8 mouse cellular contexts compared by ENCODE assay signal in genomic region chr16:11012571-11013463, GRCm38 (mm10). TPM values are rescaled to one million over a fixed set of nuclear protein-coding genes. Genes with fewer than 3 reads are reported as not detected.
DNase-seq lines count a peak whose midpoint lies in the region; ATAC-seq and TF ChIP-seq lines count a peak whose summit lies in the region.

No protein-coding gene starts in this region.

- 69% methylated on average over 11 of the region's 11 CpGs for WGBS in hindbrain, embryonic 13.5 days
- whole genome bisulfite sequencing in small intestine, adult 2 months: 46% methylated on average over 11 of the region's 11 CpGs

- H3K4me3 ChIP-seq in gastrocnemius, adult 2 months: no peak overlapping the region
- H3K4me3 ChIP-seq in hindbrain, embryonic 13.5 days: no peak overlapping the region
- no peak overlapping the region for H3K4me3 ChIP-seq in small intestine, adult 2 months (ENCODE audit: low read depth, low read length)

- no peaks in the 10 kb centered on the region for H3K36me3 ChIP-seq in hindbrain, embryonic 13.5 days
- no peaks in the 10 kb centered on the region for H3K36me3 ChIP-seq in small intestine, adult 2 months (ENCODE audit: control insufficient read depth, insufficient read depth, low read length)

- ATAC-seq in cerebellum, adult (ENCODE audit: insufficient number of reproducible peaks, low FRiP score, low TSS enrichment): no peak; the same call in 1 of the 2 replicates
- ATAC-seq in hindbrain, embryonic 13.5 days (ENCODE audit: low FRiP score): peak; percentile 61; the same call in 1 of the 2 replicates

- H3K27me3 ChIP-seq in hindbrain, embryonic 13.5 days: no peaks in the 10 kb centered on the region
- H3K27me3 ChIP-seq in small intestine, adult 2 months (ENCODE audit: control insufficient read depth, insufficient read depth, low read length): no peaks in the 10 kb centered on the region

- H3K4me1 ChIP-seq in hindbrain, embryonic 13.5 days (replicated peaks): peaks cover 26% of the 10 kb centered on the region
- peaks cover 27% of the 10 kb centered on the region for H3K4me1 ChIP-seq in small intestine, adult 2 months (ENCODE audit: control insufficient read depth, insufficient read depth, insufficient read length, low read length)

- peak; percentile 38 for DNase-seq in cerebellum, adult 11-12 months
- peak; percentile 25 to 53 for DNase-seq in cerebellum, postnatal 14 days
- DNase-seq in gastrocnemius, adult 2 months: peak; percentile 74
- DNase-seq in left cerebral cortex, adult 18-20 months (ENCODE audit: low spot score in 2 of 2): peak; percentile 46 to 55
- DNase-seq in mesoderm, embryonic 11.5 days (ENCODE audit: low read depth, low spot score): peak; percentile 48

- no peak overlapping the region for H3K9ac ChIP-seq in hindbrain, embryonic 13.5 days

- H3K4me2 ChIP-seq in hindbrain, embryonic 13.5 days: no peak overlapping the region

- no peak for TF ChIP-seq CTCF in gastrocnemius, adult 2 months (IDR thresholded peaks at IDR 0.05)
- TF ChIP-seq CTCF in small intestine, adult 2 months (IDR thresholded peaks at IDR 0.05; ENCODE audit: extremely low read depth, insufficient read length, insufficient replicate concordance, low read depth, low read length): no peak

- peak overlapping the region; percentile 61 for H3K27ac ChIP-seq in gastrocnemius, adult 2 months
- H3K27ac ChIP-seq in hindbrain, embryonic 13.5 days: peak overlapping the region; percentile 52
- peak overlapping the region; percentile 74 for H3K27ac ChIP-seq in small intestine, adult 2 months (ENCODE audit: insufficient read depth, low read depth, low read length)

- no peak for TF ChIP-seq POLR2A in small intestine, adult 2 months (IDR thresholded peaks at IDR 0.05; ENCODE audit: low read depth, low read length)

- H3K9me3 ChIP-seq in hindbrain, embryonic 13.5 days: no peaks in the 10 kb centered on the region

- intact Hi-C loops in gastrocnemius, adult 2 months (cut with DNase I): no loop called here

RNA-seq across cellular contexts. Expression of gene Snn, which starts 47.9 kb away (rescaled TPM):
- total RNA-seq in gastrocnemius, adult 2 months (2021): 1 to 10 TPM; 2.7 to 3.1 TPM
- polyA plus RNA-seq in hindbrain, embryonic 13.5 days (2015; fragmentation: Nextera tagmentation; extraction: Ambion mirVana): 145 TPM in 2 replicates
- 100 to 1,000 TPM; 186 to 194 TPM for total RNA-seq in left cerebral cortex, adult 18-20 months (2021)
- 3.4 and 4.3 TPM in 2 replicates for polyA plus RNA-seq in small intestine, adult 2 months (2012; rRNA removed)

RNA-seq across cellular contexts. Expression of gene Litaf, which starts 53.1 kb away (rescaled TPM):
- total RNA-seq in gastrocnemius, adult 2 months (2021): 1 to 10 TPM; 4.8 to 9.3 TPM
- polyA plus RNA-seq in hindbrain, embryonic 13.5 days (2015; fragmentation: Nextera tagmentation; extraction: Ambion mirVana): 36.4 and 40.6 TPM in 2 replicates
- total RNA-seq in left cerebral cortex, adult 18-20 months (2021): 10 to 100 TPM; 11.4 to 12.1 TPM
- 245 and 497 TPM in 2 replicates for polyA plus RNA-seq in small intestine, adult 2 months (2012; rRNA removed)

Comparison
In these comparisons a context has a peak if more than half of its experiments do, and no peak if none do; other contexts are left out.
1. RNA of gene Snn, which starts 47.9 kb away (total RNA-seq): 186 to 194 TPM in left cerebral cortex, adult 18-20 months; 2.7 to 3.1 TPM in gastrocnemius, adult 2 months; every median in the first group is over 10 times any median in the second.
2. Peak in every context shown above with its lines, with median percentiles within 50 percentile points of each other: DNase-seq and H3K27ac ChIP-seq.